Comparison of ENCODE assay signal across 17 mouse cellular contexts in genomic region chr1:193905711-193906110, GRCm38 (mm10).
A peak's percentile ranks its signal among the peaks of the same experiment; 100 is the strongest.
DNase-seq lines count a peak whose midpoint lies in the region; ATAC-seq and TF ChIP-seq lines count a peak whose summit lies in the region.
"Had no signal": no experiment of that assay in that cellular context is flagged by ENCODE, and none has a peak within 500 bp of the region (broad histone marks: within the 10 kb centered on the region; RNA-seq: fewer than 3 reads in every experiment).

No protein-coding gene starts in this region.

- no peak overlapping the region for H3K4me2 ChIP-seq in intestine, postnatal 0 days (replicated peaks; ENCODE audit: low read depth)
- no peak overlapping the region for H3K4me2 ChIP-seq in intestine, embryonic 16.5 days (ENCODE audit: low read depth, low read length)
- no peak overlapping the region for H3K4me2 ChIP-seq in hindbrain, embryonic 12.5 days (replicated peaks)

- no peak overlapping the region for H3K9ac ChIP-seq in intestine, postnatal 0 days (ENCODE audit: low read depth, low read length)
- no peak overlapping the region for H3K9ac ChIP-seq in intestine, embryonic 16.5 days (ENCODE audit: low read depth, low read length)
- no peak overlapping the region for H3K9ac ChIP-seq in hindbrain, embryonic 12.5 days

- no peak overlapping the region for H3K4me3 ChIP-seq in intestine, postnatal 0 days (ENCODE audit: low read depth, low read length)
- no peak overlapping the region for H3K4me3 ChIP-seq in intestine, embryonic 16.5 days (ENCODE audit: low read length)
- H3K4me3 ChIP-seq in hindbrain, embryonic 12.5 days = no peak overlapping the region
- H3K4me3 ChIP-seq: embryonic facial prominence, embryonic 10.5 days; midbrain, embryonic 10.5 days; myocyte had no signal

- no peak overlapping the region for H3K27ac ChIP-seq in intestine, postnatal 0 days (ENCODE audit: low read depth, low read length)
- H3K27ac ChIP-seq in intestine, embryonic 16.5 days (ENCODE audit: low read length) = no peak overlapping the region
- no peak overlapping the region for H3K27ac ChIP-seq in hindbrain, embryonic 12.5 days
- H3K27ac ChIP-seq: embryonic facial prominence, embryonic 10.5 days; kidney, postnatal 0 days; midbrain, embryonic 10.5 days had no signal

- ATAC-seq in intestine, postnatal 0 days = 0 out of 2 replicates have a peak, but pooled peaks have one; percentile 22
- ATAC-seq in intestine, embryonic 16.5 days = no peak
- peak; percentile 35; the same call in 1 of the 2 replicates for ATAC-seq in erythroid progenitor cell, adult 5-6 weeks (replicated peaks; ENCODE audit: low FRiP score, poor library complexity, severe bottlenecking)
- no peak for ATAC-seq in hindbrain, embryonic 12.5 days (ENCODE audit: low FRiP score)
- ATAC-seq: hindbrain, embryonic 16.5 days had no signal

- TF ChIP-seq CTCF in intestine, postnatal 0 days (IDR thresholded peaks at IDR 0.05; ENCODE audit: low read depth) = no peak

- H3K27me3 ChIP-seq in intestine, postnatal 0 days (replicated peaks; ENCODE audit: control insufficient read depth, insufficient read depth, low read length) = no peaks in the 10 kb centered on the region
- H3K27me3 ChIP-seq in intestine, embryonic 16.5 days (replicated peaks; ENCODE audit: control insufficient read depth, insufficient read depth, low read length) = no peaks in the 10 kb centered on the region
- H3K27me3 ChIP-seq in hindbrain, embryonic 12.5 days = no peaks in the 10 kb centered on the region

- DNase-seq in R1 (ENCODE audit: low read depth, low spot score) = peak; percentile 35
- DNase-seq in gastrocnemius, adult 18-20 months (ENCODE audit: low spot score) = no peak
- no peak for DNase-seq in cerebellum, postnatal 25 days
- DNase-seq: cerebellum, adult 18-20 months; gastrocnemius, postnatal 36 days; left cerebral cortex, postnatal 4 days; right cerebral cortex, postnatal 4 days; thymus, postnatal 14 days had no signal

- H3K4me1 ChIP-seq in intestine, postnatal 0 days (replicated peaks; ENCODE audit: control insufficient read depth, insufficient read depth, low read length) = no peaks in the 10 kb centered on the region
- H3K4me1 ChIP-seq in intestine, embryonic 16.5 days (ENCODE audit: control insufficient read depth, insufficient read depth, low read length) = no peaks in the 10 kb centered on the region
- no peaks in the 10 kb centered on the region for H3K4me1 ChIP-seq in hindbrain, embryonic 12.5 days
- H3K4me1 ChIP-seq: embryonic facial prominence, embryonic 10.5 days; midbrain, embryonic 10.5 days had no signal

- no peaks in the 10 kb centered on the region for H3K36me3 ChIP-seq in intestine, postnatal 0 days (ENCODE audit: control insufficient read depth, insufficient read depth)
- no peaks in the 10 kb centered on the region for H3K36me3 ChIP-seq in intestine, embryonic 16.5 days (ENCODE audit: control insufficient read depth, insufficient read depth, low read length)
- H3K36me3 ChIP-seq in hindbrain, embryonic 12.5 days = no peaks in the 10 kb centered on the region
- H3K36me3 ChIP-seq: embryonic facial prominence, embryonic 10.5 days; midbrain, embryonic 10.5 days had no signal

- no peaks in the 10 kb centered on the region for H3K9me3 ChIP-seq in intestine, postnatal 0 days (ENCODE audit: control insufficient read depth)
- no peaks in the 10 kb centered on the region for H3K9me3 ChIP-seq in intestine, embryonic 16.5 days (ENCODE audit: control insufficient read depth, low read length)
- no peaks in the 10 kb centered on the region for H3K9me3 ChIP-seq in hindbrain, embryonic 12.5 days (replicated peaks)
- H3K9me3 ChIP-seq: embryonic facial prominence, embryonic 10.5 days; midbrain, embryonic 10.5 days had no signal

Comparison
In these comparisons a context has a peak if more than half of its experiments do, and no peak if none do; other contexts are left out.
1. ATAC-seq: peak in intestine, postnatal 0 days (single experiment) and erythroid progenitor cell, adult 5-6 weeks (single experiment); none in intestine, embryonic 16.5 days (single experiment) and hindbrain, embryonic 12.5 days (single experiment).